Mouse (Mus musculus): Measurements from ENCODE around the gene Gpr37l1. TPM values are rescaled to one million over a fixed set of nuclear protein-coding genes. Genes with fewer than 3 reads are reported as not detected.

Gene Gpr37l1
- polyA plus RNA-seq, 2 experiments: 0.13 TPM; not detected in 1

DNA sequence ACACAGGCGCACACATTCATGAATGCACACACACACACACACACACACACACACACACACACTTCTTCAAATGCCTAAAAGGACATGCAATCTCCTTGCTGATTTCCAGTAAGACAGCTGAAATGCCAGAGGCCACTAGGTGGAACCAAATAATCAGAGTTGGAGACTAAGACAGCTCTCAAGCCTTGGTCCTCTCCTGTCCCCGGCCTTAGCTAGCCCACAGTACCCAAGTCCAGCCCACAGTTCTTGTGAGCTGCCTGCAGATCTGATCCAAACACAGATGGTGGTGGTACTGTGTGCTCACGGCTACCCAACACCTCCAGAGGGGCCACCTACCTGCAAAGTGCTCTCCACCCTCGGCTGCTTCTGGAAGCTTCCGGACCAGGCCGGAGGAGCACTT lies 4.5 kb upstream of the Gpr37l1 start:
- no peaks in the 10 kb centered on the region for H3K4me1 ChIP-seq (ENCODE audit: control insufficient read depth, insufficient read depth, low read length)
- no peaks in the 10 kb centered on the region for H3K27me3 ChIP-seq (ENCODE audit: control insufficient read depth, insufficient read depth, low read length)
- H3K9ac ChIP-seq (ENCODE audit: low read depth, low read length, severe bottlenecking): no peak overlapping the region
- 40% methylated on average over 6 of the region's 6 CpGs for WGBS
- no peak overlapping the region for H3K4me2 ChIP-seq (replicated peaks; ENCODE audit: low read depth, low read length, severe bottlenecking)
- H3K27ac ChIP-seq (replicated peaks; ENCODE audit: low read depth, low read length): no peak overlapping the region
- DNase-seq (ENCODE audit: low spot score): peak; percentile 86
- H3K4me3 ChIP-seq (replicated peaks; ENCODE audit: low read length): no peak overlapping the region
- TF ChIP-seq POLR2A (IDR thresholded peaks at IDR 0.05; ENCODE audit: borderline replicate concordance, extremely low read depth, insufficient read depth, insufficient read length): no peak
- no peaks in the 10 kb centered on the region for H3K9me3 ChIP-seq (ENCODE audit: control insufficient read depth, low read length)
- no peaks in the 10 kb centered on the region for H3K36me3 ChIP-seq (ENCODE audit: control insufficient read depth, insufficient read depth, low read length)
- ATAC-seq (ENCODE audit: low FRiP score, low read depth): peak; percentile 84

DNA sequence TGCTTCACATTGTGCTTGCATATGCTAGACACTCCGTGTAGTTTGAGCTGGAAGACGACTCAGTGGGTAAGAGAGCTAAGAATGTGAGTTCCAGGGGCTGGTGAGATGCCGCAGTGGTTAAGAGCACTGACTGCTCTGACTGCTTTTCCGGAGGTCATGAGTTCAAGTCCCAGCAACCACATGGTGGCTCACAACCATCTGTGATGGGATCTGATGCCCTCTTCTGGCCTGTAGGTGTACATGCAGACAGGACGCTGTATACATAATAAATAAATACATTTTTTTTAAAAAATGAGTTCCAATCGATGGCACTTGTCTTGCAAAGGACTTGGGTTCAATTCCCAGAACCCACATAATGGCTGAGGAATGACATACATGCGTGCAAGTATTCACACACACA lies 3.7 kb upstream of the Gpr37l1 start:
- Histone ChIP-seq H3K9ac (ENCODE audit: low read depth, low read length, severe bottlenecking) (no peak overlapping the region), H3K36me3 (ENCODE audit: control insufficient read depth, insufficient read depth, low read length) (no peaks in the 10 kb centered on the region), H3K27ac (replicated peaks; ENCODE audit: low read depth, low read length) (no peak overlapping the region), H3K27me3 (ENCODE audit: control insufficient read depth, insufficient read depth, low read length) (no peaks in the 10 kb centered on the region), H3K4me1 (ENCODE audit: control insufficient read depth, insufficient read depth, low read length) (no peaks in the 10 kb centered on the region), H3K4me2 (replicated peaks; ENCODE audit: low read depth, low read length, severe bottlenecking) (no peak overlapping the region), H3K9me3 (ENCODE audit: control insufficient read depth, low read length) (no peaks in the 10 kb centered on the region), H3K4me3 (replicated peaks; ENCODE audit: low read length) (no peak overlapping the region)
- ATAC-seq (ENCODE audit: low FRiP score, low read depth) (no peak), DNase-seq (ENCODE audit: low spot score) (no peak)
- WGBS: 82% methylated on average over 7 of the region's 7 CpGs
- no peak for TF ChIP-seq POLR2A (IDR thresholded peaks at IDR 0.05; ENCODE audit: borderline replicate concordance, extremely low read depth, insufficient read depth, insufficient read length)

DNA sequence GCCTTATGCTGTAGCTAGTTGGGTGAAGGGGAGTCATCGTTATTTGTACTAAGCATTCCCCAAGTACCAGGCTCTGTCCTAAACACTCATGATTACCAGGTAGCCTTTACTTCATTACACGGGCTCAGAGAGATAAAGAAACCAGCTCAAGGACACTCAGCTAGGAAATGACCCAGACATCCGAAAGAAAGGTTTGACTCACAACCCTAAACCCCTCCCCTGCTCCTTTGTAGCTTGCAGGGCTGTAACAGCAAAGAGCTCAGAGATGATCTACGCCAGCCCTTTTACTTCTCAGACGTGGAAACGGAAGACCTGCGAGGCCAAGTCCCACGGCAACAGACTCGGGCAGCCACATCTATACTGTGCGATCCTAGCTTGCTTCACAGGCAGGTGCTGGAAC lies 2.8 kb upstream of the Gpr37l1 start:
- ATAC-seq (ENCODE audit: low FRiP score, low read depth): no peak
- TF ChIP-seq POLR2A (IDR thresholded peaks at IDR 0.05; ENCODE audit: borderline replicate concordance, extremely low read depth, insufficient read depth, insufficient read length): no peak
- Histone ChIP-seq H3K27ac (replicated peaks; ENCODE audit: low read depth, low read length) (no peak overlapping the region), H3K4me3 (replicated peaks; ENCODE audit: low read length) (no peak overlapping the region), H3K36me3 (ENCODE audit: control insufficient read depth, insufficient read depth, low read length) (no peaks in the 10 kb centered on the region), H3K4me1 (ENCODE audit: control insufficient read depth, insufficient read depth, low read length) (no peaks in the 10 kb centered on the region), H3K27me3 (ENCODE audit: control insufficient read depth, insufficient read depth, low read length) (no peaks in the 10 kb centered on the region), H3K4me2 (replicated peaks; ENCODE audit: low read depth, low read length, severe bottlenecking) (no peak overlapping the region), H3K9ac (ENCODE audit: low read depth, low read length, severe bottlenecking) (no peak overlapping the region), H3K9me3 (ENCODE audit: control insufficient read depth, low read length) (no peaks in the 10 kb centered on the region)
- 67% methylated on average over 10 of the region's 10 CpGs for WGBS
- DNase-seq (ENCODE audit: low spot score): no peak

DNA sequence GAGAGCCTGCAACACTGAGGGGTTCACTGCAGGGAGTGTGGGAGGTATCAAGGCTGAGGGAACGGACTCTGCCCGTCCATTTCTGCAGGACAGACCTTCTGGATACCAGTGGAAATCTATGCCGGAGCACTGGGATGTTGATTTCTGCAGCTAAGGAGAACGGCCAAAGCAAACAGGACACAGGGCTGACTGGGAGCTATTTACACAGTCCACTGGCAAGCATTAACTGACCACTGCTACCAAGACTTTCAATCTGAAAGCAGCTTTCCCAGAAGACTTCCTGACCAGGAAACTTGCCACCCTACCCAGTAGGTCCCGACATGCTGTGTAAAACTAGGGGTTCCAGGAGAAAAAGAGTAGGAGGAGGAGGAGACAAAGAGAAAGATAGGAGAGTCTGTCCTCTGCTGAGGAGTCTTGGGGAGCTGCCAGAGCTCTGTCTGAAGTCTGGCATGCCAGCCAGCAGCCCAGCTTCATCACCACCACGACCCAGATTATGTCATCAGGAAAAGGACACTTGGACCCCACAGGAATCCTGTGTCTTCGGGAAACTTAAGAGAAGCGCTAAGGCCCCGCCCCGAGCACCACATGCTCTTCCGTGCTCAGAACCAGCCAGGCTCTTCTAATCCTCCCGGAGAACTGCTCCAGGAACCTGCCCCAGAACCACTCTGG lies 2.2 kb upstream of the Gpr37l1 start:
- TF ChIP-seq POLR2A (IDR thresholded peaks at IDR 0.05; ENCODE audit: borderline replicate concordance, extremely low read depth, insufficient read depth, insufficient read length): no peak
- H3K27me3 ChIP-seq (ENCODE audit: control insufficient read depth, insufficient read depth, low read length): no peaks in the 10 kb centered on the region
- no peaks in the 10 kb centered on the region for H3K4me1 ChIP-seq (ENCODE audit: control insufficient read depth, insufficient read depth, low read length)
- H3K4me3 ChIP-seq (replicated peaks; ENCODE audit: low read length): no peak overlapping the region
- WGBS: 61% methylated on average over 12 of the region's 12 CpGs
- ATAC-seq (ENCODE audit: low FRiP score, low read depth) (no peak), DNase-seq (ENCODE audit: low spot score) (no peak)
- H3K27ac ChIP-seq (replicated peaks; ENCODE audit: low read depth, low read length): no peak overlapping the region
- H3K36me3 ChIP-seq (ENCODE audit: control insufficient read depth, insufficient read depth, low read length): no peaks in the 10 kb centered on the region
- no peaks in the 10 kb centered on the region for H3K9me3 ChIP-seq (ENCODE audit: control insufficient read depth, low read length)
- H3K9ac ChIP-seq (ENCODE audit: low read depth, low read length, severe bottlenecking): no peak overlapping the region
- no peak overlapping the region for H3K4me2 ChIP-seq (replicated peaks; ENCODE audit: low read depth, low read length, severe bottlenecking)

- DNase-seq (ENCODE audit: low spot score): no peak
These were observed 1.1 kb upstream of the Gpr37l1 start for GRCm38 (mm10) chr1:135168453-135169200.

More at GRCm38 (mm10) chr1:135168453-135169200, 1.1 kb upstream of the Gpr37l1 start:
- WGBS: 89% methylated on average over 10 of the region's 10 CpGs
- no peak overlapping the region for H3K4me2 ChIP-seq (replicated peaks; ENCODE audit: low read depth, low read length, severe bottlenecking)
- H3K9me3 ChIP-seq (ENCODE audit: control insufficient read depth, low read length): no peaks in the 10 kb centered on the region
- no peak overlapping the region for H3K9ac ChIP-seq (ENCODE audit: low read depth, low read length, severe bottlenecking)
- no peak for TF ChIP-seq POLR2A (IDR thresholded peaks at IDR 0.05; ENCODE audit: borderline replicate concordance, extremely low read depth, insufficient read depth, insufficient read length)
- H3K4me1 ChIP-seq (ENCODE audit: control insufficient read depth, insufficient read depth, low read length): no peaks in the 10 kb centered on the region
- no peaks in the 10 kb centered on the region for H3K27me3 ChIP-seq (ENCODE audit: control insufficient read depth, insufficient read depth, low read length)
- no peak overlapping the region for H3K27ac ChIP-seq (replicated peaks; ENCODE audit: low read depth, low read length)
- no peak overlapping the region for H3K4me3 ChIP-seq (replicated peaks; ENCODE audit: low read length)
- ATAC-seq (ENCODE audit: low FRiP score, low read depth): no peak
- H3K36me3 ChIP-seq (ENCODE audit: control insufficient read depth, insufficient read depth, low read length): no peaks in the 10 kb centered on the region

Data from limb, embryonic 14.5 days (tissue).